Mouse (Mus musculus) embryo, embryonic 10 days (tissue): ENCODE data around the gene Llcfc1.

Experiments
- DNase-seq: peaks from one replicate; pipeline ENCODE4 v3.0.0-alpha.2; 2015; ENCODE audit warnings: low spot score

The Llcfc1 gene

GRCm38 (mm10) chr6:41704123-41704522 is 19.9 kb downstream of the Llcfc1 start, which contains the start of gene Kel:
Gene Kel (minus strand): TSS chr6:41704339.
- DNase-seq: peak; percentile 6

GRCm38 (mm10) chr6:41706275-41706674 is 22.0 kb downstream of the Llcfc1 start:
- no peak for DNase-seq

GRCm38 (mm10) chr6:41710281-41710680 is 26.1 kb downstream of the Llcfc1 start:
- DNase-seq: no peak

GRCm38 (mm10) chr6:41721430-41721829 is 37.2 kb downstream of the Llcfc1 start:
- no peak for DNase-seq

GRCm38 (mm10) chr6:41727989-41728609 is 43.9 kb downstream of the Llcfc1 start:
- no peak for DNase-seq

GRCm38 (mm10) chr6:41734719-41735470 is 50.7 kb downstream of the Llcfc1 start:
- DNase-seq: no peak
